Mouse (Mus musculus) stomach, embryonic 14.5 days (tissue): ENCODE results near the gene Cdc34. TPM values are rescaled to one million over a fixed set of nuclear protein-coding genes. Genes with fewer than 3 reads are reported as not detected.

Experiments
- ATAC-seq: fragments of 200-750 bp; cut with Nextera tagmentation; 2 replicates; pipeline ENCODE4 v1.8.0; 2017; ENCODE audit warnings: low read depth, moderate TSS enrichment; ENCODE audit not compliant: insufficient number of reproducible peaks, insufficient read depth, low FRiP score
- H3K27ac ChIP-seq: fragments of 300-500 bp; sonication (generic); 2 replicates; pipeline ENCODE4 v1.5.1; 2014; ENCODE audit warnings: mild to moderate bottlenecking, low read length, moderate library complexity, mixed read lengths
- H3K27me3 ChIP-seq: fragments of 300-500 bp; sonication (generic); 2 replicates; pipeline ENCODE4 v1.6.1; 2014; ENCODE audit warnings: low read length, control low read depth, mixed read lengths; ENCODE audit not compliant: control insufficient read depth, insufficient read depth
- H3K36me3 ChIP-seq: fragments of 300-500 bp; sonication (generic); 2 replicates; pipeline ENCODE4 v1.6.1; 2014; ENCODE audit warnings: mild to moderate bottlenecking, control low read depth, low read length, moderate library complexity, mixed read lengths; ENCODE audit not compliant: control insufficient read depth, insufficient read depth
- H3K4me1 ChIP-seq: fragments of 300-500 bp; sonication (generic); 2 replicates; pipeline ENCODE4 v1.6.1; 2014; ENCODE audit warnings: low read length, control low read depth, mixed read lengths; ENCODE audit not compliant: control insufficient read depth, insufficient read depth
- H3K4me2 ChIP-seq: fragments of 300-500 bp; sonication (generic); replicated peaks from 2 replicates; pipeline ENCODE4 v1.6.1; 2014; ENCODE audit warnings: low read depth, low read length, control low read depth
- H3K4me3 ChIP-seq: fragments of 300-500 bp; sonication (generic); 2 replicates; pipeline ENCODE4 v1.5.1; 2014; ENCODE audit warnings: low read depth, low read length, control low read depth
- H3K9ac ChIP-seq: fragments of 300-500 bp; sonication (generic); replicated peaks from 2 replicates; pipeline ENCODE4 v1.6.1; 2014; ENCODE audit warnings: low read depth, mild to moderate bottlenecking, control low read depth, low read length, moderate library complexity, mixed read lengths
- H3K9me3 ChIP-seq: fragments of 300-500 bp; sonication (generic); 2 replicates; pipeline ENCODE4 v1.6.1; 2016; ENCODE audit warnings: low read depth, low read length, control low read depth; ENCODE audit not compliant: control insufficient read depth
- WGBS: fragments of 180-500 bp; shearing (Covaris S2); extraction: QIAGEN DNeasy Blood & Tissue Kit; methylation state at CpG from one replicate; pipeline ENCODE4 v1.1.7; 2014; 5-methylcytosine and 5-hydroxymethylcytosine counted together
- polyA plus RNA-seq: library from polyadenylated mRNA; unstranded; fragments of >200 nt; fragmentation: Nextera tagmentation; extraction: Ambion mirVana; gene quantifications from 2 replicates; pipeline ENCODE4 v1.2.1, GENCODE M21; 2014

Gene Cdc34
- polyA plus RNA-seq, 1 experiment from 2014 or later = 88.7 TPM

GRCm38 (mm10) chr10:79713163-79713562 lies 31.2 kb downstream of the Cdc34 start:
- Histone ChIP-seq H3K9ac (no peak overlapping the region), H3K9me3 (no peaks in the 10 kb centered on the region), H3K4me3 (no peak overlapping the region), H3K27ac (no peak overlapping the region), H3K4me2 (no peak overlapping the region), H3K4me1 (peaks cover 6% of the 10 kb centered on the region; the same call in 1 of the 2 replicates), H3K36me3 (peaks cover 36% of the 10 kb centered on the region), H3K27me3 (peaks cover 30% of the 10 kb centered on the region)
- ATAC-seq = no peak
- 37% methylated on average over 1 of the region's 1 CpGs for WGBS

- 69% methylated on average over 4 of the region's 4 CpGs for WGBS
- H3K4me1 ChIP-seq = peaks cover 6% of the 10 kb centered on the region; the same call in 1 of the 2 replicates
- H3K27ac ChIP-seq = no peak overlapping the region
- no peak overlapping the region for H3K4me3 ChIP-seq
- ATAC-seq = no peak
- no peak overlapping the region for H3K9ac ChIP-seq
- H3K36me3 ChIP-seq = peaks cover 20% of the 10 kb centered on the region
- H3K27me3 ChIP-seq = peaks cover 35% of the 10 kb centered on the region
- no peaks in the 10 kb centered on the region for H3K9me3 ChIP-seq
- no peak overlapping the region for H3K4me2 ChIP-seq
These were observed 33.0 kb downstream of the Cdc34 start for GRCm38 (mm10) chr10:79714996-79715395.

DNA sequence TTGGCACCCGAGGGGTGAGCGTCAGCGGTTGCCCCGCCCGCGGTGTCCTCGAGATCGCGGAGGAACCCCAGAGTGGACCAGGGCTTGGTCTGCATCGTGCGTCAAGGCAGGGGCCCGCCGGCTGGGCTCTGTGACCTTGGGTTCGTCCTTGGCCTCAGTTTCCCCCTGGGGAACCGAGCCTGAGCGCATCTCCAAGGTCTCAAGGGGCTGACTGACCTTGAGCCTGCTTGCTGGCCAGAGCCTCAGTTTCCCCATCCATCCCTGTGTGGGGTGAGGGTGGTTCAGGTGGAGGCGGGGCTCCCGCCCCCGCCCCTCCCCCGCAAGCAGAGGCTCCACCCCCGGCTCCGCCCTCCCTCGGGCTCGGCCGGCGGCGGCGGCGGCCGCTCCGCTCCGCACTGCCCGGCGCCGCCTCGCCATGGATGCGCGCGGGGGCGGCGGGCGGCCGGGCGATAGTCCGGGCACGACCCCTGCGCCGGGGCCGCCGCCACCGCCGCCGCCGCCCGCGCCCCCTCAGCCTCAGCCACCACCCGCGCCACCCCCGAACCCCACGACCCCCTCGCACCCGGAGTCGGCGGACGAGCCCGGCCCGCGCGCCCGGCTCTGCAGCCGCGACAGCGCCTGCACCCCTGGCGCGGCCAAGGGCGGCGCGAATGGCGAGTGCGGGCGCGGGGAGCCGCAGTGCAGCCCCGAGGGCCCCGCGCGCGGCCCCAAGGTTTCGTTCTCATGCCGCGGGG lies 34.4 kb downstream of the Cdc34 start, which contains the start of gene Hcn2:
Gene Hcn2 (plus strand): TSS at position 381 of the 734 bp plus-strand sequence.
- Histone ChIP-seq H3K27ac (no peak within 1 kb of the TSS), H3K27me3 (peaks cover 35% of the 10 kb centered on the region), H3K4me3 (peak within 1 kb of the TSS; percentile 47), H3K4me2 (peak within 1 kb of the TSS; percentile 95), H3K9me3 (no peaks in the 10 kb centered on the region), H3K4me1 (peaks cover 6% of the 10 kb centered on the region; the same call in 1 of the 2 replicates), H3K9ac (0 out of 2 replicates have a peak within 1 kb of the TSS, but pooled peaks have one; percentile 14), H3K36me3 (peaks cover 8% of the 10 kb centered on the region; the same call in 1 of the 2 replicates)
- WGBS = 2% methylated on average over 65 of the region's 91 CpGs
- ATAC-seq = no peak

DNA sequence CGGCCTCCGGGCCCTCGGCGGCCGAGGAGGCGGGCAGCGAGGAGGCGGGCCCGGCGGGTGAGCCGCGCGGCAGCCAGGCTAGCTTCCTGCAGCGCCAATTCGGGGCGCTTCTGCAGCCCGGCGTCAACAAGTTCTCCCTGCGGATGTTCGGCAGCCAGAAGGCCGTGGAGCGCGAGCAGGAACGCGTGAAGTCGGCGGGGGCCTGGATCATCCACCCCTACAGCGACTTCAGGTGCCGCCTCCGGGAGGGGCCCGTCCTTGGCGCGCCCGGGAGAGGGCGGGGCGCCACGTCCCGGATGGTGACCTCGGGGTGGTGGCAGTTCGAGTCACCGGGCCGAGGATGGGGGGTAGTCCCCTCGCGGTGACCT lies 35.0 kb downstream of the Cdc34 start:
- peak overlapping the region; percentile 47 for H3K4me3 ChIP-seq
- H3K27me3 ChIP-seq = peaks cover 35% of the 10 kb centered on the region
- WGBS = 1% methylated on average over 44 of the region's 44 CpGs
- no peak for ATAC-seq
- no peak overlapping the region for H3K27ac ChIP-seq
- peaks cover 2% of the 10 kb centered on the region; the same call in 1 of the 2 replicates for H3K36me3 ChIP-seq
- H3K4me2 ChIP-seq = peak overlapping the region; percentile 95
- peaks cover 6% of the 10 kb centered on the region; the same call in 1 of the 2 replicates for H3K4me1 ChIP-seq
- no peaks in the 10 kb centered on the region for H3K9me3 ChIP-seq
- H3K9ac ChIP-seq = 0 out of 2 replicates have a peak overlapping the region, but pooled peaks have one; percentile 14

DNA sequence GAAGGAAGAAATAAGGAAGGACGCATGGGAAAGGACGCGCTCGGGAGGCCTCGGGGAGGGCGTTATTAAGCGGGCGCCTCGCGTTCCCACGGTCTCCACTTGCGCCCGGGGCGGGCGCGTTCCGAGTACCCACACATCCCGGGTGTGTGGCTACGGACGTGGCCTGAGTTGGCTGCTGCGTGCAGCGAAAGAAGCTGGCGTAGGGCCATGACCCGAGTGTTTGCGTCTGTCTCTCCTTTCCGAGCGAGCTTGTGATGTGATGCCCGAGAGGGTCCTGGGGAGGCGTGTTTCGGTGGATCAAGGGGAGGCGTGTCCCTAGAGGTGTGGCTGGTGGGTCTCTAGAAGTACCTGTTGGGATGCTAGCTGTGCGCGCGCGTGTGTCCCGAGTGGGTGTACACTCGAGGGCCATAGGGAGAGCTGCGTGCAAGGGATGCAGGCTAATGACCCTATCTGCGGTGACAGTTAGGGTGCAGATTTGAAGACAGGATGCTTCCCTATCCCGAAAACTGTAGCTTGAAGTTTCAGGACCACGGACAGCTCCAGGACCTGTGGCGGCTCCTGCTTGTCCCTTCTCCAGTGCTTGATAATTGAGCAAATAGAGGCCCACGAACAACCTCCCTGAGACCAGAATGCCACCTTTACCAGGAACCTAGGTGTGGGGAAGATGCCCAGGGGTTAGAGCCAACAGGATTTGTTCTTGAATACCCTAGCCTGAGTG lies 35.8 kb downstream of the Cdc34 start:
- no peaks in the 10 kb centered on the region for H3K9me3 ChIP-seq
- peak overlapping the region; percentile 95 for H3K4me2 ChIP-seq
- no peak overlapping the region for H3K9ac ChIP-seq
- 5% methylated on average over 43 of the region's 43 CpGs for WGBS
- peak overlapping the region; percentile 47; the same call in 1 of the 2 replicates for H3K4me3 ChIP-seq
- H3K27me3 ChIP-seq = peaks cover 35% of the 10 kb centered on the region
- no peak for ATAC-seq
- no peaks in the 10 kb centered on the region for H3K36me3 ChIP-seq
- no peak overlapping the region for H3K27ac ChIP-seq
- peaks cover 6% of the 10 kb centered on the region; the same call in 1 of the 2 replicates for H3K4me1 ChIP-seq

DNA sequence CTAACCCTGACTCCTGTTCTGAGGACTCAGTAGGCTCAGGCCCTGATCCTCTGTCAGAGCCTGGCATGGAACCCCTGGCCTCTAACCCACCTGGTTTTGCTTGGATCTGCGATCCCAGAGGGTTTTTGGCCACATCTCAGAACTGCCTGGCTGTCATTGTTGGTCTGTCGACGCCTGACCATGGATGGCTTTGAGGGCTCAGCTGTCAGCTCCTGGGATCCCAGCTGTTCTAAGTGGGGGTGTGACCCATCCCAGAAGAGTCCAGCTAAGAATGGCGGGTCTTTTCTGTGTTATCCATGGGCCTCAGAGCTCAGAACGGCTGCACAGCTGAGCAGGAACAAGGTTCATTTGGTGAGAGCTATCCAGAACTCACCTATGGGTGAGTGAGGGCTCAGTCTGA lies 39.1 kb downstream of the Cdc34 start:
- WGBS = 59% methylated on average over 5 of the region's 5 CpGs
- Histone ChIP-seq H3K27me3 (peaks cover 25% of the 10 kb centered on the region), H3K4me1 (peaks cover 6% of the 10 kb centered on the region; the same call in 1 of the 2 replicates), H3K4me2 (no peak overlapping the region), H3K9ac (no peak overlapping the region), H3K27ac (no peak overlapping the region), H3K9me3 (no peaks in the 10 kb centered on the region), H3K36me3 (no peaks in the 10 kb centered on the region), H3K4me3 (no peak overlapping the region)
- no peak for ATAC-seq

DNA sequence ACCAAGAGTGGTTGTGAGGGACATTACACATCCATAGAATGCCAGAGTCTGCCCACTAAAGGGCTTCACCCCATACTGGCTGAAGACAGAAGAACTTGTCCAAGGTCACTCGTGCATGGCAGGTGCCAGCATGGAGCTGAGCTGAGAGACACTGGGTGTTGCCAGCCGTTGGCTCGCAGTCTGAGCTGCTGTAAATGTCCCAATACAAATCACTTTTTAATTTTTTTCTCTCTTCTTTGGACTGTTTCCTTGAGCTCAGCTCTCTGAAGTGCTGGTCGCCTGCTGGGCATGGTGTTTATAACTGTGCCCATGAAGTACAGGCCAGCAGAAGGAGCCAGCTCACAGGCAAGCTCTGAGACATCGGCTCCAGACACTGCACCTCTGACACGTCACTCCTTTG lies 41.1 kb downstream of the Cdc34 start:
- Histone ChIP-seq H3K4me2 (no peak overlapping the region), H3K4me1 (no peaks in the 10 kb centered on the region), H3K9ac (no peak overlapping the region), H3K36me3 (no peaks in the 10 kb centered on the region), H3K27me3 (peaks cover 7% of the 10 kb centered on the region; the same call in 1 of the 2 replicates), H3K27ac (no peak overlapping the region), H3K9me3 (no peaks in the 10 kb centered on the region), H3K4me3 (no peak overlapping the region)
- no peak for ATAC-seq
- WGBS = 75% methylated on average over 6 of the region's 6 CpGs

- H3K4me3 ChIP-seq = no peak overlapping the region
- no peak overlapping the region for H3K9ac ChIP-seq
- no peak overlapping the region for H3K27ac ChIP-seq
- no peak for ATAC-seq
- 80% methylated on average over 7 of the region's 7 CpGs for WGBS
- no peaks in the 10 kb centered on the region for H3K36me3 ChIP-seq
- no peaks in the 10 kb centered on the region for H3K4me1 ChIP-seq
- H3K4me2 ChIP-seq = no peak overlapping the region
- H3K27me3 ChIP-seq = 0 out of 2 replicates have a peak, but pooled peaks cover under 1% of the 10 kb centered on the region
- H3K9me3 ChIP-seq = no peaks in the 10 kb centered on the region
These were observed 41.7 kb downstream of the Cdc34 start for GRCm38 (mm10) chr10:79723692-79724091.
